Comparison of ENCODE assay signal across 8 mouse cellular contexts in genomic region chrX:77509149-77509548, GRCm38 (mm10). TPM values are rescaled to one million over a fixed set of nuclear protein-coding genes. Genes with fewer than 3 reads are reported as not detected.
A peak's percentile ranks its signal among the peaks of the same experiment; 100 is the strongest.
DNase-seq lines count a peak whose midpoint lies in the region; ATAC-seq and TF ChIP-seq lines count a peak whose summit lies in the region.

No protein-coding gene starts in this region.

- H3K79me2 ChIP-seq in CH12.LX (replicated peaks; ENCODE audit: control insufficient read depth, extremely low read depth, insufficient read depth, poor library complexity, severe bottlenecking): peaks cover 23% of the 10 kb centered on the region

- ATAC-seq in cerebellum, adult (ENCODE audit: insufficient number of reproducible peaks, low FRiP score, low TSS enrichment): peak; percentile 82
- ATAC-seq in forebrain, embryonic 14.5 days: peak; percentile 82
- ATAC-seq in neural tube, embryonic 15.5 days (ENCODE audit: low FRiP score): peak; percentile 78

- peaks cover 0 to under 1% of the 10 kb centered on the region in 2 experiments; a peak in 1 of 4 replicates for H3K4me1 ChIP-seq in CH12.LX (ENCODE audit: control insufficient read depth in 1 of 2, insufficient read depth in 2 of 2)
- no peaks in the 10 kb centered on the region; the same call in 1 of the 2 replicates for H3K4me1 ChIP-seq in forebrain, embryonic 14.5 days (ENCODE audit: control insufficient read depth, insufficient read depth, low read length)
- H3K4me1 ChIP-seq in neural tube, embryonic 15.5 days: peaks cover 10% of the 10 kb centered on the region

- peak overlapping the region; percentile 73 for H3K4me2 ChIP-seq in CH12.LX (ENCODE audit: insufficient read depth, low read depth, poor library complexity, severe bottlenecking)
- peak overlapping the region; percentile 59 for H3K4me2 ChIP-seq in forebrain, embryonic 14.5 days (ENCODE audit: low read length)
- H3K4me2 ChIP-seq in neural tube, embryonic 15.5 days: peak overlapping the region; percentile 57

- DNase-seq in CH12.LX (ENCODE audit: extremely low read depth): peak; percentile 88
- peak; percentile 96 for DNase-seq in forebrain, embryonic 14.5 days (ENCODE audit: low spot score)
- peak; percentile 77 to 80 for DNase-seq in heart, postnatal 14 days
- DNase-seq in layer of hippocampus, adult 11-12 months (ENCODE audit: low spot score): peak; percentile 81
- peak; percentile 89 to 93 for DNase-seq in lung, adult 18-20 months
- peak; percentile 82 for DNase-seq in testis, postnatal 14 days (ENCODE audit: low spot score)

- in situ Hi-C loops in CH12.LX (cut with MboI; ENCODE audit: low pct_ligation_motif_present, low pct_unique_long_range_greater_than_20kb, low sequenced_read_pairs): loop anchor here (10.0 to 25.0 kb wide), 2 partner anchors 84 to 128 kb away; no protein-coding TSS in a partner anchor

- dilution Hi-C loops in CH12.LX (cut with MboI; ENCODE audit: extremely low pct_ligation_motif_present, extremely low pct_unique_long_range_greater_than_20kb, low sequenced_read_pairs): no loop called here

- TF ChIP-seq POLR2A in CH12.LX (IDR thresholded peaks at IDR 0.05; ENCODE audit: low read depth, low read length): no peak; the same call in 1 of the 2 replicates

- peak overlapping the region; percentile 92 for H3K9ac ChIP-seq in CH12.LX (ENCODE audit: insufficient read depth, low read depth)
- no peak overlapping the region for H3K9ac ChIP-seq in forebrain, embryonic 14.5 days (ENCODE audit: low read length)
- no peak overlapping the region for H3K9ac ChIP-seq in neural tube, embryonic 15.5 days (replicated peaks)

- H3K9me3 ChIP-seq in CH12.LX (replicated peaks; ENCODE audit: low read length): no peaks in the 10 kb centered on the region
- no peaks in the 10 kb centered on the region for H3K9me3 ChIP-seq in forebrain, embryonic 14.5 days (replicated peaks; ENCODE audit: control insufficient read depth, low read length)
- no peaks in the 10 kb centered on the region for H3K9me3 ChIP-seq in neural tube, embryonic 15.5 days (replicated peaks)

- TF ChIP-seq CTCF in CH12.LX (conservative IDR thresholded peaks at IDR 0.05 in 1 of 2, IDR thresholded peaks at IDR 0.05 in 1 of 2; ENCODE audit: low read depth in 2 of 2, low read length in 2 of 2): no peak

- no peaks in the 10 kb centered on the region for H3K27me3 ChIP-seq in CH12.LX (replicated peaks)
- H3K27me3 ChIP-seq in forebrain, embryonic 14.5 days (replicated peaks; ENCODE audit: control insufficient read depth, insufficient read depth, low read length): no peaks in the 10 kb centered on the region
- H3K27me3 ChIP-seq in neural tube, embryonic 15.5 days (replicated peaks): no peaks in the 10 kb centered on the region

- H3K36me3 ChIP-seq in CH12.LX (replicated peaks in 1 of 2; ENCODE audit: control insufficient read depth in 1 of 2, insufficient read depth in 1 of 2, low read length in 1 of 2): no peaks in the 10 kb centered on the region
- H3K36me3 ChIP-seq in forebrain, embryonic 14.5 days (ENCODE audit: control insufficient read depth, insufficient read depth, low read length): no peaks in the 10 kb centered on the region
- H3K36me3 ChIP-seq in neural tube, embryonic 15.5 days: no peaks in the 10 kb centered on the region

- TF ChIP-seq EP300 in CH12.LX (IDR thresholded peaks at IDR 0.05; ENCODE audit: low read length): peak; percentile 52; the same call in 1 of the 2 replicates

- peak overlapping the region; percentile 36 to 64 (median 42) for H3K4me3 ChIP-seq in CH12.LX (replicated peaks in 1 of 3; ENCODE audit: low read depth in 2 of 3, low read length in 2 of 3, poor library complexity in 1 of 3)
- peak overlapping the region; percentile 58; the same call in 1 of the 2 replicates for H3K4me3 ChIP-seq in forebrain, embryonic 14.5 days (ENCODE audit: low read depth, low read length)
- peak overlapping the region; percentile 59 for H3K4me3 ChIP-seq in neural tube, embryonic 15.5 days (replicated peaks)

- intact Hi-C loops in heart, postnatal 14 days (cut with DNase I): loop anchor here (1.0 to 10.0 kb wide), 3 partner anchors 76 to 286 kb away; partner anchors contain the start of gene Prkx

- no peak; the same call in 1 of the 2 replicates for TF ChIP-seq RAD21 in CH12.LX (IDR thresholded peaks at IDR 0.05; ENCODE audit: low read depth, low read length)

- WGBS in forebrain, embryonic 14.5 days: 31% methylated on average over 13 of the region's 13 CpGs
- 28% methylated on average over 13 of the region's 13 CpGs for WGBS in neural tube, embryonic 15.5 days

- peak overlapping the region; percentile 89 for H3K27ac ChIP-seq in CH12.LX (ENCODE audit: insufficient read depth, low read depth)
- H3K27ac ChIP-seq in forebrain, embryonic 14.5 days (ENCODE audit: low read depth, low read length): peak overlapping the region; percentile 94
- H3K27ac ChIP-seq in neural tube, embryonic 15.5 days (replicated peaks): peak overlapping the region; percentile 89

TF ChIP-seq in CH12.LX, 34 proteins besides CTCF, POLR2A, EP300 and RAD21:
- TF ChIP-seq MAX (IDR thresholded peaks at IDR 0.05; ENCODE audit: low read length) (peak; percentile 97), MAZ (IDR thresholded peaks at IDR 0.05; ENCODE audit: low read depth, low read length) (peak; percentile 54; the same call in 1 of the 2 replicates), NRF1 (IDR thresholded peaks at IDR 0.05; ENCODE audit: low read depth, low read length) (peak; percentile 34; the same call in 1 of the 2 replicates), MYC (IDR thresholded peaks at IDR 0.05; ENCODE audit: low read depth, low read length) (peak; percentile 99), MXI1 (IDR thresholded peaks at IDR 0.05; ENCODE audit: low read depth, low read length) (peak; percentile 99), ETS1 (conservative IDR thresholded peaks at IDR 0.05; ENCODE audit: low read depth, low read length) (peak; percentile 92), PAX5 (IDR thresholded peaks at IDR 0.05; ENCODE audit: low read length) (no peak), MEF2A (IDR thresholded peaks at IDR 0.05; ENCODE audit: borderline replicate concordance, low read depth, low read length) (peak; percentile 77), JUND (conservative IDR thresholded peaks at IDR 0.05; ENCODE audit: low read depth, low read length) (peak; percentile 7; the same call in 1 of the 2 replicates), UBTF (IDR thresholded peaks at IDR 0.05; ENCODE audit: low read depth, low read length) (no peak), CHD1 (IDR thresholded peaks at IDR 0.05; ENCODE audit: low read depth, low read length) (no peak), JUN (IDR thresholded peaks at IDR 0.05; ENCODE audit: insufficient read depth, low read depth, low read length) (peak; percentile 63), USF1 (IDR thresholded peaks at IDR 0.05; ENCODE audit: low read depth, low read length) (no peak), CHD2 (IDR thresholded peaks at IDR 0.05; ENCODE audit: low read length) (peak; percentile 94), SIN3A (IDR thresholded peaks at IDR 0.05; ENCODE audit: low read length) (peak; percentile 91), E2F4 (IDR thresholded peaks at IDR 0.05; ENCODE audit: insufficient replicate concordance, low read depth, low read length) (no peak), IRF4 (IDR thresholded peaks at IDR 0.05; ENCODE audit: low read depth, low read length) (peak; percentile 64; the same call in 1 of the 2 replicates), MAFK (IDR thresholded peaks at IDR 0.05; ENCODE audit: insufficient replicate concordance, low read length) (0 out of 2 replicates have a peak, but pooled peaks have one; percentile 15), ZKSCAN1 (IDR thresholded peaks at IDR 0.05; ENCODE audit: borderline replicate concordance, low read depth, low read length) (peak; percentile 71; the same call in 1 of the 2 replicates), BHLHE40 (IDR thresholded peaks at IDR 0.05; ENCODE audit: low read depth, low read length) (peak; percentile 99), HCFC1 (IDR thresholded peaks at IDR 0.05; ENCODE audit: low read depth, low read length) (peak; percentile 54), TCF12 (IDR thresholded peaks at IDR 0.05; ENCODE audit: low read depth, low read length) (peak; percentile 61)

RNA-seq across cellular contexts. Expression of gene Tbl1x, which starts 1.7 kb away (rescaled TPM):
- total RNA-seq in CH12.LX (2012; rRNA removed) (25.7 and 27.0 TPM in 2 replicates), CH12.LX (2014; rRNA removed) (20.8 and 22.0 TPM in 2 replicates)
- polyA plus RNA-seq in CH12.LX (2012; ENCODE audit: insufficient read length, low read depth): 58.5 and 65.2 TPM in 2 replicates
- polyA plus RNA-seq in forebrain, embryonic 14.5 days (2014; fragmentation: Nextera tagmentation; extraction: Ambion mirVana): 46.2 and 49.9 TPM in 2 replicates
- total RNA-seq in heart, postnatal 14 days (2021): 10 to 100 TPM; 42.4 to 43.0 TPM
- polyA plus RNA-seq in neural tube, embryonic 15.5 days (2015; fragmentation: Nextera tagmentation; extraction: Ambion mirVana): 41.4 and 49.7 TPM in 2 replicates

Comparison
In these comparisons a context has a peak if more than half of its experiments do, and no peak if none do; other contexts are left out.
1. Peak in every context shown above with its lines: DNase-seq, ATAC-seq, H3K4me3 ChIP-seq and H3K27ac ChIP-seq.